Mouse (Mus musculus) brain, adult 2 months (tissue): ENCODE measurements at regions not wholly inside any gene's neighbourhood (a gene's known extent, or its start where the extent isn't known, plus 50 kb on each side); places are given as distances from the start of the nearest gene placed in this dataset.
"Not testable (repeated sequence)": the region's sequence is repeated elsewhere in the genome, so short reads cannot be mapped to it uniquely, and the experiment has no call there.

Source experiments
- DNase-seq: peaks from one replicate; pipeline ENCODE4 v3.0.0; 2011; ENCODE audit warnings: low read depth, low spot score

DNA sequence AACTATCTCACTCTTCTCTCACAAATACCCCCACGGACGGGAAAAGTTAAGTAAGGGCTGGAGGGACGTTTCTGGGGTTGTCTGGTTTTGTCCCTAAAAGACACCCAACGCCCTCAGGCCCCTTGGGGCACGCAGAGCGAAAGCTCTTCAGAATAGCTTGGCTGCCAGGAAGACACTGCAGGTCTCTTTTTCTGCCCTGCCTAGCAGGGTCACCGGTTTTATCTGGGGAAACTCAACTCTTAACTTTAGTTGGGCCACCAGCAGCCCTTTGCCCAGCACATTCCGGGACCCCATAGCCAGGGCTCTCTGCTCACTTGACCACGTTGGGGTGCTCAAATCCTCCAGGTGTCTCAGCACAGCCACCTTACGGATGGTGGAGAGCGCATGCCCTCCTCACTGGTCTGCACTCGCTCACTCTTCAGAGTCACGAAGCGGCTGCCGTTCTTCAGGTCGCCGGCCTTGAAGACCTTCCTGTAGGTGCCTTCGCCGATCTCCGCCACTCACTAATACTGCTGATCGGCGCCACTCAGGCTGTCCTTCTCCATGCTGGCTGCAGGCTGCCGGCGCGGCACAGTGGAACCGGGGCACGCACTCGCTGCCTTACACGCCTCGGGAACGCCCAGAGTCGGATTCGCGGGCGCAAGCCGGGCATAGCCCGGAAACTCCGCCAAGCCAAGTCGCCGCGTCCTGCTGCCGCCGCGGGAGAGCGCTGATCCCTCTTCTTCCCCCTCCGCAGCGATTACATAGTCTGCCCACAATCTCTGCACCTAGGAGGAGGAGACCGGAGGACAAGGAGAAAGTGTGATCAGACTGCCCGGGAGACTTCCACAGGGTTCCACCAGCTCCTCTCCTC is 83.0 kb downstream of the Ulbp1 start:
- peak; percentile 29 for DNase-seq

DNA sequence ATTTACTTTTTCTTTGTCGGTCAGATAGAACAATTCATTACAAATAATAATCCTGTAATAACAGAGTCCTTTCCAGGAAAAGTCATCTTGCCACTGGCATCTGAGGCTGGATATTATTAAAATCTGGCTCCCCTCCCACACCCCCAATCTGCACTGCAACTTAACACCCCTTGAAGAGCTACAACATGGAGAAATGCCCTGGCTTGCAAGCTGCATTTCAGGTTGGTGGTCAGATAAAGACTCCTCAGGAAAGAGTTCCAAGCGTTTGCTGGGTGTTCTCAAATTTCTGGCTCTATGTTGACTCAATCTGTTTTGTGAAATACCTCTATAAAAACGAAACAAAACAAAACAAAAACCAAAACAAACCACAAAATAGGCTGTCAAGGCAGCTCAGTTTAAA is 114.6 kb downstream of the Ulbp1 start:
- DNase-seq = not testable (repeated sequence)

DNA sequence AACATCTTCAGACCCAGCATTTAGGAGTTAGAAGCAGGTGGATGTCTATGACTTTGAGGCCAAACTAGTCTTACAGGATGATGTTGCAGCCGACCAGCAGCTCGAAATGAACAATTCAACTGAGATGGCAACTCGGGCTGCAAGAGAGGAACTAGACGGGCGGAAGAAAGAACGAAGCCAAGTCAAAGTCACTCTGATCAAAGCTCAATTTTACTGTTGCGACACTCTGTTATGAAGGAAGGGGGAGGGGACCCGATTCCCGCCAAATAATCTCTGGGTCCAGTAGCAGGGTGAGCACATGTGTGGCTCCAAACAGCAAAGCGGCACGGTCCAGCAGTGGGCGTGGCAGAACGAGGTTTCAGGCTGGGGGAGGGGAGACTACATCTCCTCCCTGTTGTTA is 129.1 kb downstream of the Ulbp1 start:
- not testable (repeated sequence) for DNase-seq

DNA sequence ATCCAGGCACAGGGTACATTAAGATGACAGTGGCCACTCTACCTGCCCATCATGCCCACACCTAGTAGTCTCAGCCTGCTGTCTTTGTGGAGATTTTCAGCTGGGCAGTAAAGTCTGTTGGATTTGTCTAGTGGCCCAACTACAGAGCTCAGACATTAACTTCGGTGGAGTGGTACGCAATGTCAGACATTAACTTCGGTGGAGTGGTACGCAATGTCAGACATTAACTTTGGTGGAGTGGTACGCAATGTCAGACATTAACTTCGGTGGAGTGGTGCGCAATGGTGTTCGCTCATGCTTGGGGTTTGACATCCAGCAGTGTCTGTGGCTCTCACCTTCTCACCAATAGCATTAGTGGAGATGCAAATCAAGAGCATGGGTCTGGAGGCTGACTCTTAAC is 129.7 kb downstream of the Ulbp1 start:
- not testable (repeated sequence) for DNase-seq

DNA sequence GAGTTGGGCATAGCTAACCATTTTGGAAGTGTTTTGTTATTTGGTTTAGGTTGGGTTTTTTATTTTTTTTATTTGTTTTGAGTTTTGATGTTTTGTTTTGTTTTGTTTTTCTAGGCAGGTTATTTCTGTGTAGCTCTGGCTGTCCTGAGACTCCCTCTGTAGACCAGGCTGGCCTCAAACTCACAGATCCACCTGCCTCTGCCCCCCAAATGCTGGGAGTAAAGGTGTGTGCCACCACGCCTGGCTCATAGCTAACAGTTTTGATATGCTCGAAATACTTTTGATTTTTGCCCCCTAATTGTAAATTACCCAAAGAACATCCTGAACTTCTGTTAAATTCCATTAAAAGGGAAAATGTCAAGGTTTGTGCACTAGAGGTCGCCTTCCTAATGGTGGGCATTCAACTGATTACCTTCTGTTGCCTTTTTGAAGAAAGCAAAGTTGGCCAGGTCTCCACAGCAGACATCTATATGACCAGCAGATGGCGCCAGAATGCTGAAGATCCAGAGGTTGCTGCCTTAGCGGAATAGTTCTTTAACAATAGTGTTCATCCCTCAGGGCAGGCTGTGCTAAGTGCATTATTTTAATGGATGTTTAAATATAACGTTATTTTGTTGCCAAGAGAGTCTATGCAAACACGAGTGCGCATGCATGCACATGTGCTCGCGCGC is 121.2 kb upstream of the Cnksr3 start:
- peak; percentile 93 for DNase-seq

DNA sequence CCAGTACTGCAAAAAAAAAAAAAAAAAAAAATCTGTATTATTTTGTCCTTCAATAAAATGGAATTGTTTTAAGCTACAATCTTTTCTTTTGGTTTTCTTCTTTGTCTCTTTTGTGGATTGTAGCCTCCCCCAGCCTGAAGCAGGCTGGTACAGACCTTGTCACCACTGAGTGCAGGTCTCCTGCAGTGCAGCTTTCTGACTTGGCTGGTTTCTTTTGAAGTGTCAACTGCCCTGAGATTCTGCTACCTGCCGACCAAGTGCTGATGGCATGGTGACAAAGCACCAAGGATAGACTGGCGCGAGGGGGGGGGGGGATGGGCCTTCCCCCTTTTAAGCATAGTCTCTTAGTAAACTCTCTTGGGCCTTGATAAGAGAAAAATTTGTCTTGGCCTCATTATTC is 116.2 kb upstream of the Cnksr3 start:
- peak; percentile 31 for DNase-seq

DNA sequence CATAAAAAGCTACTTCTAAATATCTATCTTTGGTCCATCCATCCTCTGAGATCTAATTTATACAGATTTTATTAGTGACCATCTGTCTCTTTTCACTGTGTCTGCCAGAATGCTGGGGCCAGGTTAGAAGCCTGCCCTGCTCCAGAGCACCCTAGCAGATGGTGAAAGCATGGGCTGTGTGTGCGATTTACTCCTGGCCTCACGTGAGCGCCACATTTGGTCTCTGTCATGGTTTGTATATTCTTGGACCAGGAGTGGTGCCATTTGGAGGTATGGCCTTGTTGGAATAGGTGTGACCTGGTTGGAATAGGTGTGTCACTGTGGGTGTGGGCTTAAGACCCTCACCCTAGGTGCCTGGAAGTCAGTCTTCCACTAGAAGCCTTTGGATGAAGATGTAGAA is 115.0 kb upstream of the Cnksr3 start:
- DNase-seq = peak; percentile 96

DNA sequence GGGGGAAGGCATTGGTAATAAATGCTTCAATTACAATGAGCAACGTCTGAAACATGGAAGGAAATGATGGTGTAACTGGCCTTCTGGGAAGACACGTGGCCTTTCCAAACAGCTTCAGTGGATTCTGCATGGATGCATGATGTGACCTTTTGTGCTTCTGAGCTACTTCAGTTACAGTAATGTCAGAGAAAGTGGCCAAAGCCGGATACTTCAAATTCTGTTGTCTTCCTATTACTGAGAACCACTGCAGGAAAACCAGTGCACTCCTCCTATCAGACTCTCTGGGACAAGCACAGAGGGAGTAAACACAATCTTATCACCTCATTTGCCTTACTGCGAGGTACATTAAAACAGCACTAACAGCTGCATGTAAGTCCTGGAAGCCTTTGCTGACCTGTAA is 113.0 kb upstream of the Cnksr3 start:
- no peak for DNase-seq

DNA sequence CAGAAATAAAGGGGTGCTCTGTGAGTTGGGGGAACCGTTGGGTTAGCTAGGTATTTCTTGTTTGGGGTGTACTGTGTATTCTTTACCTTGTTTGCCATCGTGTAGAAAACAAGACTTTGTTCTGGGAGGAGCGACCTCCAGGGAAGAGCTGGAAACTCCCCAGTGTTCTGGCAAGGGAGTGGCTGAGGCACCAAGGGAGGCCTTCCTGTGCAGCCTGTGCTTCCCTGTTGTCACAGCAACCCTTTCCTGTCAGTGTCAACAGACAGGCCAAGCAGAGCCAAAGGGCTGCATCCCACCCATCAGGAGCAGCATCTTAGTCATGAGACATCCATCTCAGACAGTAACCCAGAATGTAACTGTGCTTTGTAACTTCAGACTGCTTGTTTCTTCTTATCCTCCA is 111.2 kb upstream of the Cnksr3 start:
- peak; percentile 88 for DNase-seq

DNA sequence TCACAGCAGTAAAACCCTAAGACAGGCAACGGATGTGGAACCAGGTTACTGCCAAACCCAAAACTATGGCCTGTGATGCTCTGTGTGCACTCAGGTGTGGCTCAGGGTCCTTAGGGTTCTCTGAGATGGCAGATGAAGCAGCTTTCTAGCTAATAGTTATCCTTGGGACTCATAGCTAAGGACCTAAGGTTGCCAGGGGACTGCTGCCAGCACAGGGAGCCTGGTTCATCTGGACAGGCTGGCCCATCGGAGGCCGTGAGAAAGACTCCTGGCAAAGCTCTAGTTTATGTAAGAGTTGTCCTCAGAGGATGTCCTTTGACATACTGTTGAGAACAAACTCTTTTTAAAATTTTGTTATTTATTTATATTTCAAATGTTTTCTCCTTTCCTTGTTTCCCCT is 97.9 kb upstream of the Cnksr3 start:
- peak; percentile 82 for DNase-seq

DNA sequence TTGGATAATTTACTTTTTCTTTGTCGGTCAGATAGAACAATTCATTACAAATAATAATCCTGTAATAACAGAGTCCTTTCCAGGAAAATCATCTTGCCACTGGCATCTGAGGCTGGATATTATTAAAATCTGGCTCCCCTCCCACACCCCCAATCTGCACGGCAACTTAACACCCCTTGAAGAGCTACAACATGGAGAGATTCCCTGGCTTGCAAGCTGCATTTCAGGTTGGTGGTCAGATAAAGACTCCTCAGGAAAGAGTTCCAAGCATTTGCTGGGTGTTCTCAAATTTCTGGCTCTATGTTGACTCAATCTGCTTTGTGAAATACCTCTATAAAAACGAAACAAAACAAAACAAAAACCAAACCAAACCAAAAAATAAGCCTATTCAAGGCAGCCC is 93.8 kb upstream of the Cnksr3 start:
- DNase-seq = not testable (repeated sequence)

DNA sequence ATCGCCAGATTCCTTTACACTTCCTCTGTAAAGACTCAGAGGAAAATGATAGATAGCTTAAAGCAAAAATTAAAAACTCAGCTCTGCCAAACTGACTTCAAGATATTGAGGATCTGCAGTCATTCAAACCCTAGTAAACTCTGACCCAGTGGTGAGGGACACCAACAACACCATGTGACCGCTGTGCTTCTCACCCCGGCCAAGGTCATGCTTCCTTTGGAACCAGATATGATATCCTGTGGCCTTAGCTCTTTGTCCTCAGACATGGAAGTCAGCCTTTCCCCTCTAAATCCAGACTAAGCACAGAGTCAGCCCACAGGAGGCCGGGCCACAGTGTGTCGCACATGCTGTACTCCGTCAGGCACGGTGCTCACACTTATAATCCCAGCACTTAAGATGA is 86.3 kb upstream of the Cnksr3 start:
- no peak for DNase-seq

DNA sequence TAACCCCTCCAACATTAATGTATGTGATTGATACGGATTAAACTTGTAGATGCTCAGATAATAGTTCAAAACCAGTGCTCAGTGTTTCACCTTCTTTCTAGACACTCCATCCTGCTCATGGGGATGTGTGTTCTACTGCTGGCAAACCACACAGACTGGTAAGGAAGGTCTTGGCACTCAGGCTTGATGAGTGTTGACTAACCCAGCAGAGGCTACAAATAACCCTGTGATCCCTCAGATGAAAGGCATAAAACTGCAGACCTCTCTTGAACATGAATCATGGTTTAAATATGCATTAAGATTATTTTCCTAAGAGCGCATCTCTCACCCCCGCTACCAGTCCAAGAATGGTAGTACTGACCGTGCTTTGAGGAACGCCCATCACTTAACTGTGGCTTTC is 83.9 kb upstream of the Cnksr3 start:
- no peak for DNase-seq

DNA sequence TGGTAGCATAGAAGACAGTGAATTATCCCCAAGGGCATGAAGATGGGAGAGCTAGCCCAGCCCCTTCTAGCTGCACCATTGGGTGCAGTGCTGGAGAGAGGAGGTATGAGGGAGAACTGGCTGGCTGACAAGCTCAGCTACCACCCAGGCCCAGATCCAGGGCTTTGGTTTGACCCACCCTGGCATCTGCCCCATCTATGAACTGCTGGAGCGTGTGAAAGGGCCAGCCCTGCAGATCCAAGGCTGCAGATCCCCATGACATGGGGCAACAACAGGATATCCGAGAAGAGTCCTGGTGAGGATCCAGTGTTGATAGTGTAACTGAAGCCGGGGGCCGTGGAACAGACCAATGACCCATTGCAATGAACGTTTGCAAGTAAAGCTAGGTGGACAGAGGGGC is 81.2 kb upstream of the Cnksr3 start:
- DNase-seq = no peak

DNA sequence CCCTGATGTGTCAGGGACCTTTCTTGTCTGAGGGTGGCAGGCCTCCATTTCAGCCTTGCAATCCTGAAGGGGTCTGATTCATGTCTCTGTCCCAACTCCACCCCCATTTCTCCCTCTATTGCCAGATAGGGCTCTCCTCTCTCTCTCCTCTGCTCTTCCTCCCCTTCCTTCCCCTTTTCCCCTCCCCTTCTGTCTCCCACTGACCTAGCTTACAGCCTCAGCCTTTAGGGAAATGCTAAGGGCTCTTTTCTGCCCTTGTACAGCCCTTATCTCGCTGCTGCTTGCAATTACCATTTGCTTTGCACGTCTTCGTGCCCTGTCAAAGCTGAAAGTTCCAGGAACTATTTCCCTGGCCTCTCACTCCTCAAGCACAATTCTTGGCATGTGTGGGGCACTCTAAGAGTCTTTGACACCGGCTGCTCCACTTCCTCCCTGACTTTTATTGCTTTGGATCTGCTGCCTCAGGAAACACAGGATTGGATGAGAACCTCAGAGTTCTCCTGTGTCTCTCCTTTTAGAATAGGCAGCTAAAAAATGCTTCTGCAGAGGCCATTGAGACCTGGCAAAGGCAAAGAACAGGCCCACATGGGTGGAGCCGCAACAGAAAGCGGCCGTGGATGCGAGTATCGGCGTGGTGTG is 77.9 kb upstream of the Cnksr3 start:
- DNase-seq = no peak

DNA sequence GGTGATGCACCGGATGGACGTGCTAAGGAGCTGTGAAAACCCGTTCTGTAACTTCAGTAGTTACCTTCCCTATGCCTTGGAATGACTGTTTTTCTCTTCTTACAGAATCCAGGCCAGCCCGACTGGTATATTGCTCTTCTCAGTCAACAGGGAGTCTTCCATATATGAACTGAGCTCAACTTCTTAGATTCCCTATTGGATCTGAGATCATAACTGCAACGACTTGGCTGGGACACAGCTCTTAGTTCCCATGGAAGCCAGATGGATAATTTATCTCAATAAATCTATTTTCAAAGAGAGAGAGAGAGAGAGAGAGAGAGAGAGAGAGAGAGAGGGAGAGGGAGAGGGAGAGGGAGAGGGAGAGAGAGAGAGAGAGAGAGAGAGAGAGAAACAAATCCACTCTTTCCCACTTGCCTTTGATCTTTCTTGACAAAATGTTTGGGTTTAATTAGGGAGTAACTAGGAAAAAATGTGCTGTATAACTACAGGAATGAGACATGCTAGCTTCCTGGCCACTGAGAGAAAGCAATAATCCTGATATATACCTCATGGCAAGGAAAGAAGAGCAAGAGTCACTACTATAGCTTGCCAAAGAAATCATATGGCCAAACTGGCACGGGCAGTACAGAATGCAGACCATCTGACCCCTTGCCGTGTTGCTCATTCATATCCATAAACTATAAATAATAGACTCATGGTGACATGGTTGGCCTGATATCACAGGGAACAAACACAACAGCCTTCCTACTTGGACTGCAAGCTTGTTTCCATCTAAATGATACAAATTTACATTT is 73.3 kb upstream of the Cnksr3 start:
- peak; percentile 87 for DNase-seq

DNA sequence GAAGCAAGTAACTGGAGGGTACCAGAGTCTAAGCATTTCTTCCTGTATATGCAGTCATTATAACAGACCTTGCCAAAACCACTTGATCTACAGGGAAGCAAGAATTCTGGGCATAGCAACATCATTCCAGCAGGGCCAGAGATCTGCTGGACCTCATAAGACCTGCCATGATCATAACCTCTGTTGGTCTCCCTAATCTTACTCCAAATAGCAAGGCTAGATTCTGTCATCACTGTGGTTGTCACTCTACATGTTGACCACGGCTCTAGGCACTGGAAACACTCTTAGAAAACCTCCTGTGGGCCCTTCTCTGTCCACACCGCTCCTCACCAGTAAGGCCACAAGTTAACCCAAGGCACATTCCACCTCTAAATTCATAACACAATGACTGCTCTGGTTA is 68.4 kb upstream of the Cnksr3 start:
- no peak for DNase-seq

DNA sequence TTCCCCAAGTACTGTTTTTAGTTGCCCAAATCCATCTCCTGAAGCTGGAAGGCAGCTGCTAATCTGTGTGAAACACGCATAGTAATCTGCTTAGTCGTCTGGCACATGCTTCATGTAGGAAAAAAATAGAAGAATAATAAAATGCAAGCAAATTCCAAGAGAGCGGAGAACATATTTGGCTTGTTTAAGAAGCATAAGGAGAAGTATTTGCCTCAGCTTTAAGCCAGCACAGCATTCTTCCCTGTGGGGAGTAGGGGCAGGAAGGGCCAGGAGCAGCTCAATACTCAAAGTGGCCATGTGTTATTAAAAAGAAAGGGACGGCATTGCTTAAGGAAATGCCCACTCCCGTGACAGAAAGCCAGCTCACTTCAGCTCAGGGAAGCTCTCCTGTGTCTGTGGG is 66.8 kb upstream of the Cnksr3 start:
- DNase-seq = peak; percentile 30

DNA sequence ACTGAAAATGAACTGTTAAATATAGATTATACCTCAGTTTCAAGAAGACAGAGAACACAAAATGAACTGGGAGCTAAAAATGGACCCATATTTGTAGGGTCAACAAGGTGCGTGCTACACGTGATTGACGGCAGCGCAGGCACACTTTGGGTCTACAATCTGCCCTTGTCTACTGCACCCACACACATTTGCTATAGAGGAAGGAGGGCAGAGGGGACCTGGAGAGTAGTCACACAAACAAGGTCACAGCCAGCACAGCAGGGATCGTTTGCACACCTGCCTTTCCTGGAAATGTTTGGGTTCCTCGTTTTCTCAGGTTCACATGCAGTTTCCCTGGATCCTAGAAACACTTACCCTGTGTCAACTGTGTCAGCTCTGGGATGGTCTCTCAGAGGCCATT is 63.3 kb upstream of the Cnksr3 start:
- DNase-seq = peak; percentile 24

DNA sequence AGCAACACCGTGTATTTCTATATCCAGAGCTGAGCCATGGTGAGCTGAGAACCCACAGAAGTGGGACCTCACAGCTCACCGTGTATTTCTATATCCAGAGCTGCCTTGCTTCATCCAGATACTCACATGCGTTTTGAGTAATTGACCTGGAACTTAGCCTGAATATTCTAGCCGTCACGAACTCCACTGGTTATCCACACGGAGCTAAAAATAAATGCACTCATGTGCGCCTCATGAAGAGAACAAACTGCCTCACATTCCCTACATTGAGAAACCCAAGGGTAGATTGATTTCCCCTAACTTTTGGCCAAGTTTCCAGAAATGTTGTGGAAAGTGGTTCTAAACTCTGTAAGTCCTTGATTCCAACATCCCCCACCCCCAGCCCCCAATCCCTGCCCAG is 62.4 kb upstream of the Cnksr3 start:
- DNase-seq = peak; percentile 31

DNA sequence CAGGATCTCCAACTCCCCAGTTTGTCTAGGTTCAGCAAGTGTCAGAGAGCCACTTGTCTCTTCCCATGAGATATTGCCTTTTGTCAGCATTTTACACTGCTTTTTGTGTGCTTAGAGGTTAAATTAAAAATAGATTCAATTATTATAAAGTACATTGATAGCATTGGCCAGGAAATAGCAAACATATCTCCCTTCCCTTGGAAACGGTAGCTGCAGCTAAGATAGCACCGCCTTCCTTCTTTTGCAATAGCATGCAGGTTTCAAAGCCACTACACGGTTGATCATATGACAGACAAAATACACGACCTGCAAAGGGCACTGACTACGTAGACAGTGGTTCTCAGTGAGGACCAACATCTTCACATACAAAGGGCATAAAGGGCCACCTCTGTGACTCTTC is 59.1 kb upstream of the Cnksr3 start:
- DNase-seq = no peak
